In genomic region chr4:129271991-129272755, GRCm38 (mm10) we compare ENCODE assay signal across 9 mouse cellular contexts. TPM values are rescaled to one million over a fixed set of nuclear protein-coding genes. Genes with fewer than 3 reads are reported as not detected.
DNase-seq lines count a peak whose midpoint lies in the region; ATAC-seq and TF ChIP-seq lines count a peak whose summit lies in the region.
"Had no signal": no experiment of that assay in that cellular context is flagged by ENCODE, and none has a peak within 500 bp of the region (broad histone marks: within the 10 kb centered on the region; RNA-seq: fewer than 3 reads in every experiment).

No protein-coding gene starts in this region.

- DNase-seq in cerebellum, adult 11-12 months, result peak; percentile 73
- DNase-seq in cerebellum, adult 9-10 months, result no peak
- peak; percentile 93 for DNase-seq in ES-CJ7 (ENCODE audit: low read depth, low spot score)
- DNase-seq in kidney, adult 2 months, result peak; percentile 93
- peak; percentile 91 for DNase-seq in lung, postnatal 0 days (ENCODE audit: low spot score)
- no peak for DNase-seq in left cerebral cortex, adult 2 months (ENCODE audit: extremely low spot score in 1 of 2, low spot score in 2 of 2)
- no peak for DNase-seq in retina, postnatal 1 day
- DNase-seq in midbrain, postnatal 0 days (ENCODE audit: low spot score), result no peak
- DNase-seq: B cell, adult 2 months had no signal

- no peak for TF ChIP-seq POLR2A in kidney, adult 2 months (IDR thresholded peaks at IDR 0.05; ENCODE audit: low read depth, low read length)

- H3K4me1 ChIP-seq in kidney, adult 2 months (ENCODE audit: control insufficient read depth, insufficient read depth, low read length), result peaks cover 5% of the 10 kb centered on the region; the same call in 1 of the 2 replicates
- H3K4me1 ChIP-seq in lung, postnatal 0 days (ENCODE audit: insufficient read depth, low read depth, low read length), result no peaks in the 10 kb centered on the region
- H3K4me1 ChIP-seq in midbrain, postnatal 0 days (ENCODE audit: insufficient read depth, low read length), result no peaks in the 10 kb centered on the region

- H3K27me3 ChIP-seq in kidney, adult 2 months (replicated peaks; ENCODE audit: control insufficient read depth, insufficient read depth, low read length), result no peaks in the 10 kb centered on the region
- H3K27me3 ChIP-seq in lung, postnatal 0 days (replicated peaks; ENCODE audit: insufficient read depth, low read length), result no peaks in the 10 kb centered on the region
- no peaks in the 10 kb centered on the region for H3K27me3 ChIP-seq in midbrain, postnatal 0 days (ENCODE audit: insufficient read depth, low read length)

- intact Hi-C loops in left cerebral cortex, adult 2 months (cut with DNase I), result no loop called here

- H3K9me3 ChIP-seq in lung, postnatal 0 days (ENCODE audit: low read length), result no peaks in the 10 kb centered on the region
- H3K9me3 ChIP-seq in midbrain, postnatal 0 days (ENCODE audit: low read length), result no peaks in the 10 kb centered on the region

- 22% methylated on average over 15 of the region's 15 CpGs for WGBS in kidney, adult 2 months
- 24% methylated on average over 15 of the region's 15 CpGs for WGBS in lung, postnatal 0 days
- WGBS in midbrain, postnatal 0 days, result 34% methylated on average over 15 of the region's 15 CpGs

- peak overlapping the region; percentile 22; the same call in 1 of the 2 replicates for H3K4me2 ChIP-seq in lung, postnatal 0 days (replicated peaks; ENCODE audit: low read depth, low read length)
- no peak overlapping the region for H3K4me2 ChIP-seq in midbrain, postnatal 0 days (ENCODE audit: low read depth, low read length, poor library complexity, severe bottlenecking)

- no peaks in the 10 kb centered on the region for H3K36me3 ChIP-seq in kidney, adult 2 months (ENCODE audit: control insufficient read depth, insufficient read depth, low read length)
- H3K36me3 ChIP-seq in lung, postnatal 0 days (ENCODE audit: insufficient read depth, low read length), result no peaks in the 10 kb centered on the region
- no peaks in the 10 kb centered on the region for H3K36me3 ChIP-seq in midbrain, postnatal 0 days (ENCODE audit: insufficient read depth, low read length)

- peak overlapping the region; percentile 38 for H3K4me3 ChIP-seq in kidney, adult 2 months (ENCODE audit: insufficient read depth, low read depth, low read length)
- H3K4me3 ChIP-seq in lung, postnatal 0 days (ENCODE audit: low read depth, low read length), result no peak overlapping the region
- H3K4me3 ChIP-seq in left cerebral cortex, adult 2 months, result no peak overlapping the region
- no peak overlapping the region for H3K4me3 ChIP-seq in midbrain, postnatal 0 days (ENCODE audit: low read depth, low read length)

- H3K27ac ChIP-seq in kidney, adult 2 months (ENCODE audit: insufficient read depth, low read depth, low read length), result peak overlapping the region; percentile 85; the same call in 1 of the 2 replicates
- H3K27ac ChIP-seq in lung, postnatal 0 days (ENCODE audit: low read length), result peak overlapping the region; percentile 43
- H3K27ac ChIP-seq in left cerebral cortex, adult 2 months, result no peak overlapping the region
- H3K27ac ChIP-seq in midbrain, postnatal 0 days (ENCODE audit: low read depth, low read length), result no peak overlapping the region

- no peak for TF ChIP-seq CTCF in kidney, adult 2 months (conservative IDR thresholded peaks at IDR 0.05; ENCODE audit: insufficient read depth, insufficient read length, low read depth, low read length)
- TF ChIP-seq CTCF in lung, postnatal 0 days (IDR thresholded peaks at IDR 0.05), result no peak
- no peak for TF ChIP-seq CTCF in left cerebral cortex, adult 2 months (IDR thresholded peaks at IDR 0.05)
- TF ChIP-seq CTCF in midbrain, postnatal 0 days (IDR thresholded peaks at IDR 0.05), result no peak

- H3K9ac ChIP-seq in lung, postnatal 0 days (replicated peaks; ENCODE audit: low read depth), result no peak overlapping the region
- H3K9ac ChIP-seq in midbrain, postnatal 0 days (replicated peaks; ENCODE audit: low read length, poor library complexity, severe bottlenecking), result no peak overlapping the region

- peak; percentile 91 for ATAC-seq in lung, postnatal 0 days
- no peak for ATAC-seq in midbrain, postnatal 0 days (ENCODE audit: low FRiP score)

- no peak for TF ChIP-seq EP300 in lung, postnatal 0 days (IDR thresholded peaks at IDR 0.05)

RNA-seq across cellular contexts. Expression of gene C77080, which starts 11.0 kb away (rescaled TPM):
- 39.3 and 45.5 TPM in 2 replicates for polyA plus RNA-seq in kidney, adult 2 months (2012; rRNA removed)
- 6.7 and 7.9 TPM in 2 replicates for polyA plus RNA-seq in lung, postnatal 0 days (2015; fragmentation: Nextera tagmentation; extraction: Ambion mirVana)
- 10 to 100 TPM; 22.5 to 25.9 TPM for total RNA-seq in left cerebral cortex, adult 2 months (2021)
- total RNA-seq in midbrain, postnatal 0 days (2014; rRNA removed), result 16.6 and 25.6 TPM in 2 replicates
- 5.2 and 5.5 TPM in 2 replicates for polyA plus RNA-seq in midbrain, postnatal 0 days (2015; fragmentation: Nextera tagmentation; extraction: Ambion mirVana)

RNA-seq across cellular contexts. Expression of gene Sync, which starts 15.2 kb away (rescaled TPM):
- polyA plus RNA-seq in kidney, adult 2 months (2012; rRNA removed), result 0.46 and 0.69 TPM in 2 replicates
- 0.80 and 0.98 TPM in 2 replicates for polyA plus RNA-seq in lung, postnatal 0 days (2015; fragmentation: Nextera tagmentation; extraction: Ambion mirVana)
- total RNA-seq in left cerebral cortex, adult 2 months (2021), result 1 to 10 TPM; 1.8 to 2.2 TPM
- total RNA-seq in midbrain, postnatal 0 days (2014; rRNA removed), result 2.1 and 2.6 TPM in 2 replicates
- polyA plus RNA-seq in midbrain, postnatal 0 days (2015; fragmentation: Nextera tagmentation; extraction: Ambion mirVana), result 1.1 and 1.3 TPM in 2 replicates

Comparison
In these comparisons a context has a peak if more than half of its experiments do, and no peak if none do; other contexts are left out.
1. DNase-seq: peak in cerebellum, adult 11-12 months (single experiment), ES-CJ7 (single experiment), kidney, adult 2 months (single experiment) and lung, postnatal 0 days (single experiment); none in cerebellum, adult 9-10 months (single experiment), left cerebral cortex, adult 2 months (0 of 2), retina, postnatal 1 day (single experiment) and midbrain, postnatal 0 days (single experiment).
2. H3K27ac ChIP-seq: peak in kidney, adult 2 months (single experiment) and lung, postnatal 0 days (single experiment); none in left cerebral cortex, adult 2 months (single experiment) and midbrain, postnatal 0 days (single experiment).